Mouse (Mus musculus) left cerebral cortex, adult 2 months (tissue): ENCODE results near the gene Prr15. TPM values are rescaled to one million over a fixed set of nuclear protein-coding genes. Genes with fewer than 3 reads are reported as not detected.

ENCODE experiments used
- DNase-seq, 2 experiments: peaks; one replicate each; pipeline ENCODE4 v3.0.0; 2021 to 2022; ENCODE audit warnings: low spot score in 2 of 2, mixed read lengths in 1 of 2; ENCODE audit errors: extremely low spot score in 1 of 2
- H3K27ac ChIP-seq: fragments of 200-600 bp; 2 replicates; pipeline ENCODE4 v1.8.1; 2022
- H3K4me3 ChIP-seq: fragments of 200-600 bp; 2 replicates; pipeline ENCODE4 v1.8.1; 2022
- CTCF ChIP-seq: fragments of 200-600 bp; IDR thresholded peaks from 2 replicates; pipeline ENCODE4 v1.8.1; 2022; ENCODE audit warnings: antibody characterized with exemption, mild to moderate bottlenecking, moderate library complexity
- intact Hi-C: fragments of 180-260 bp; cut with DNase I; formaldehyde crosslinking; loops from one replicate; pipeline ENCODE4 v1.15.1; 2025
- long read RNA-seq, 2 experiments: library from polyadenylated mRNA; stranded (forward); transcript quantifications; one replicate each; pipeline ENCODE4 v2.0.0; 2021; ENCODE audit warnings: borderline mapping rate in 2 of 2
- total RNA-seq, 2 experiments: library from RNA; stranded (reverse); gene quantifications; 2 replicates each; pipeline ENCODE4 v1.2.3; 2021

Gene Prr15
- 1 to 10 TPM; 2.0 to 2.9 TPM for total RNA-seq
- long read RNA-seq, experiment 1, result 0 reads
- long read RNA-seq, experiment 2, result 0 reads

GRCm38 (mm10) chr6:54325246-54325885 is at the start of gene Prr15:
Gene Prr15 (plus strand): TSS chr6:54325835.
- no peak for TF ChIP-seq CTCF
- DNase-seq, result no peak
- no peak within 1 kb of the TSS for H3K27ac ChIP-seq
- peak within 1 kb of the TSS; percentile 61 for H3K4me3 ChIP-seq
- intact Hi-C loops, result loop anchor here (5.0 kb wide), 1 partner anchor 73 kb away; no protein-coding TSS in a partner anchor

DNA sequence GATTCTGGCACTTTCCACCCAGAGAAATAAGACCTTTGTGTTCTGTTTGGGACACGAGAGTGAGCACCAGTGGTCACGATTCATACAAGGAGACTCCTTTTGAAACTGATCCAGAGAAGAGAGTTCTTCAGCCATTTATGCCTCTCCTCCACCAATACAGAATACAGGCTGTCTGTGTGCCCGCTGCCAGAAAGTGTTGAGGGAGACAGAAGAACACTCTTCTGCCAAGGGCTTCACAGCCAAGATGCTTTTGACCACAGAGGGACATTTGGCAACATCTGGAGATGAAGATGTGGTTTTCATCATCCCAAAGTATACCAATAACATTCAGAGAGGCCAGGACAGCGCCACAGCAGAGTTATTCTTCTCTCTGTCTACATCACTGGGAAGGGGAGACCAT is 48.4 kb upstream of the Prr15 start:
- no peak overlapping the region for H3K4me3 ChIP-seq
- intact Hi-C loops, result no loop called here
- no peak for DNase-seq
- peak overlapping the region; percentile 26; the same call in 1 of the 2 replicates for H3K27ac ChIP-seq
- no peak for TF ChIP-seq CTCF

GRCm38 (mm10) chr6:54277828-54278227 is 47.8 kb upstream of the Prr15 start:
- Histone ChIP-seq H3K27ac (no peak overlapping the region), H3K4me3 (no peak overlapping the region)
- intact Hi-C loops, result no loop called here
- no peak for TF ChIP-seq CTCF
- no peak for DNase-seq

GRCm38 (mm10) chr6:54278613-54279012 is 47.0 kb upstream of the Prr15 start:
- intact Hi-C loops, result no loop called here
- no peak for TF ChIP-seq CTCF
- H3K4me3 ChIP-seq, result no peak overlapping the region
- H3K27ac ChIP-seq, result no peak overlapping the region
- DNase-seq, result no peak

GRCm38 (mm10) chr6:54279391-54279790 is 46.2 kb upstream of the Prr15 start:
- no peak for TF ChIP-seq CTCF
- intact Hi-C loops, result no loop called here
- Histone ChIP-seq H3K27ac (no peak overlapping the region), H3K4me3 (no peak overlapping the region)
- no peak for DNase-seq

DNA sequence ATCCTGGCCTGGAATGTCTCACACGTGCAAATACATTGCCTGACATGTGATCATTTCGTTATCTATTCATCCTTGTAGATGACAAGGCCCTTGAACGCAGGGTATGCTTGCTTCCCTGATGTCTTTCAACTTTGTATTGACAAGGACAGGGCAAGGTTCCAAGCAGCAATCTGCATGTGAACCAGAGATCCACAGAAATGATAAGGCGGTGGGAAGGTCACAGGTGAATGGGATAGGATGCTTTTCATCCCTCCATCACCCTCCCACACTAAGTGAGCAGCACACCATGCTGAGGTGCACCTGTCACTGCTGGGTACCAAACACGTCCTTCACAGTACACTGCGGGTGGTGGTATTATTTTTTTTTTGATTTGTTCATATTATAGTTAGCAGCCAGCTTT is 45.4 kb upstream of the Prr15 start:
- no peak overlapping the region for H3K27ac ChIP-seq
- TF ChIP-seq CTCF, result no peak
- DNase-seq, result no peak
- intact Hi-C loops, result no loop called here
- no peak overlapping the region for H3K4me3 ChIP-seq

- intact Hi-C loops, result no loop called here
- no peak for TF ChIP-seq CTCF
- H3K4me3 ChIP-seq, result no peak overlapping the region
- DNase-seq, result no peak
- H3K27ac ChIP-seq, result no peak overlapping the region
Observed at GRCm38 (mm10) chr6:54283299-54283698, 42.3 kb upstream of the Prr15 start.

GRCm38 (mm10) chr6:54284167-54284711 is 41.4 kb upstream of the Prr15 start:
- H3K4me3 ChIP-seq, result no peak overlapping the region
- TF ChIP-seq CTCF, result no peak
- H3K27ac ChIP-seq, result no peak overlapping the region
- intact Hi-C loops, result no loop called here
- DNase-seq, result no peak

DNA sequence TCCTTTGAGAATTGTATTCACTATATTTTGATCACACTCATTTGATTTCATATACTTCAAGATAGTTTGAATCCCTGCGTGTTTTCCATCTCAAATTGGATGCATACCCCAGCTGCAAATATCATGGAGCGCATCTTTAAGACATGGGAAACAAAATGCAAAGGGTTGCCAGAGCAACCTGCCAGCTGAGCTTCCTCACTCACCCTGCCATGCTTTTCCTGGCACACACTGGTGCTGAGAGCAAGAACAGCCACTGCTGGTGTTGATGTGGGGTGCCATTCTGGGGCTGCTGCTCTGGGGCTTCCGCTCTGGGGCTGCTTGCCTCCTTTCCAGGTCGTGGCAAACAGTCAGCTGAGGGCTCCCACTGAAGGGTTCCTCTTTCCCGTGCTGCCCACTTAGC is 38.8 kb upstream of the Prr15 start:
- no peak for DNase-seq
- Histone ChIP-seq H3K27ac (no peak overlapping the region), H3K4me3 (no peak overlapping the region)
- no peak for TF ChIP-seq CTCF
- intact Hi-C loops, result no loop called here

DNA sequence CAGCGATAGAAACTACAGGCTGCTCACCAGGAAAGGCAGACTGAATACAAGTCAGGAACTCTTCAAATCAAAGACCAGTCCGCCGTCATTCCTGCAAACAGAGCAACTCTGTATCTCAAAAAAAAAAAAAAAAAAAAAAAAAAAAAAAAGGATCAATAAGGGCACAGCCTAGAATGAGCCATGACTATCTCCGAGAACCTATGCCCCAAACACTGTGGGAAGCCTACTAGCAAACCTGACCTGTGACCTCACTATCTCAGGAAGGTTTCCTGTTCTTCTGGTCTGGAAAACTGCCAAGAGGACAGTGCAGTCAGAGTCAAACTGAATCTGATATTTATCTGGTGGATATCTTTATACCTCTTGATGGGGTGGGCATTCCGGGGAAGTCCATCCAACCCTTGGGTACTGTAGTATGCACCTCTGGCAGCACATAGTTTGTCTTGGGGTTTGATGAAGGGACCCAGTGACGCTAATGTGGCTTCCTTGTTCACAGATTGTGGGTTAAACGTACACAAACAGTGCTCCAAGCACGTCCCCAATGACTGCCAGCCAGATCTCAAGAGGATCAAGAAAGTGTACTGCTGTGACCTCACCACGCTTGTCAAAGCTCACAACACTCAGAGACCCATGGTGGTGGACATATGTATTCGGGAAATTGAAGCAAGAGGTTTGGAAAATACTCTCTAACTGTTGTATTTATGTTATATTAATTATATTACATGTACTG is 35.7 kb upstream of the Prr15 start:
- intact Hi-C loops, result no loop called here
- TF ChIP-seq CTCF, result no peak
- Histone ChIP-seq H3K27ac (no peak overlapping the region), H3K4me3 (no peak overlapping the region)
- DNase-seq, result no peak

DNA sequence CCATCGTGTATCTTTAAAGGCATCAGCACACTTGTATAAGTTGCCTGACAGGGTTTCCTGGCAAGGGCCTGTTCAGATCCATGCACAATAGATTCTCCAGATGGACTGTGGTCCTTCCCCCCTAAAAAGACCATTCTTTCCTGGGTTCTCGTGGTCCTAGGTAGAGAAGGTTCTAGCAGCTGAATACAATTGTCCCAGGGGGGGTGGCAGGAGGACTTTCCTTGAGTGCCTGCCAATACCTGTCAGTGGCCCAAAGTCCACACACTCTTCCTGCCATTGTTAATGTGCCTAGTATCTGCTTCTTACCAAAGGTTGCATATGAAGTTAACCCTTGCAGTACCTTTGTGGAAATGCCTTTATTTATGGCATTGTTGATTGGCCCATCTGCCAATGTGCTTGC is 28.4 kb upstream of the Prr15 start:
- H3K4me3 ChIP-seq, result no peak overlapping the region
- DNase-seq, result no peak
- TF ChIP-seq CTCF, result no peak
- H3K27ac ChIP-seq, result no peak overlapping the region
- intact Hi-C loops, result no loop called here

GRCm38 (mm10) chr6:54299417-54299816 is 26.2 kb upstream of the Prr15 start:
- H3K4me3 ChIP-seq, result no peak overlapping the region
- DNase-seq, result no peak
- intact Hi-C loops, result no loop called here
- TF ChIP-seq CTCF, result no peak
- no peak overlapping the region for H3K27ac ChIP-seq
